Mouse (Mus musculus) forebrain, embryonic 12.5 days (tissue): ENCODE results near the gene Caprin2. TPM values are rescaled to one million over a fixed set of nuclear protein-coding genes. Genes with fewer than 3 reads are reported as not detected.
A peak's percentile ranks its signal among the peaks of the same experiment; 100 is the strongest.
"Not testable (repeated sequence)": the region's sequence is repeated elsewhere in the genome, so short reads cannot be mapped to it uniquely, and the experiment has no call there.

Source experiments
- ATAC-seq: fragments of 200-750 bp; cut with Nextera tagmentation; 2 replicates; pipeline ENCODE4 v1.8.0; 2017; ENCODE audit warnings: moderate TSS enrichment; ENCODE audit not compliant: low FRiP score
- H3K27ac ChIP-seq: fragments of 300-500 bp; sonication (generic); 2 replicates; pipeline ENCODE4 v1.5.1; 2016; ENCODE audit warnings: mild to moderate bottlenecking
- H3K27me3 ChIP-seq: fragments of 300-500 bp; sonication (generic); 2 replicates; pipeline ENCODE4 v1.6.1; 2016; ENCODE audit warnings: mild to moderate bottlenecking
- H3K36me3 ChIP-seq: fragments of 300-500 bp; sonication (generic); replicated peaks from 2 replicates; pipeline ENCODE4 v1.6.1; 2016; ENCODE audit warnings: mild to moderate bottlenecking
- H3K4me1 ChIP-seq: fragments of 300-500 bp; sonication (generic); 2 replicates; pipeline ENCODE4 v1.6.1; 2016
- H3K4me2 ChIP-seq: fragments of 300-500 bp; sonication (generic); 2 replicates; pipeline ENCODE4 v1.6.1; 2016; ENCODE audit warnings: mild to moderate bottlenecking, moderate library complexity
- H3K4me3 ChIP-seq: fragments of 300-500 bp; sonication (generic); replicated peaks from 2 replicates; pipeline ENCODE4 v1.5.1; 2016; ENCODE audit warnings: mild to moderate bottlenecking
- H3K9ac ChIP-seq: fragments of 300-500 bp; sonication (generic); 2 replicates; pipeline ENCODE4 v1.6.1; 2016; ENCODE audit warnings: mild to moderate bottlenecking
- H3K9me3 ChIP-seq: fragments of 300-500 bp; sonication (generic); 2 replicates; pipeline ENCODE4 v1.6.1; 2016
- WGBS: fragments of 180-500 bp; shearing (Covaris S2); methylation state at CpG from one replicate; pipeline ENCODE4 v1.1.7; 2016; 5-methylcytosine and 5-hydroxymethylcytosine counted together
- polyA plus RNA-seq: library from polyadenylated mRNA; unstranded; fragments of >200 nt; fragmentation: Nextera tagmentation; extraction: Ambion mirVana; gene quantifications from 2 replicates; pipeline ENCODE4 v1.2.1, GENCODE M21; 2016

Caprin2 gene
- polyA plus RNA-seq, result 20.7 and 22.4 TPM in 2 replicates

GRCm38 (mm10) chr6:148895773-148896506 lies at the start of gene Caprin2:
TSS of gene Caprin2 (minus strand) at chr6:148896237.
- ATAC-seq, result peak; percentile 99
- H3K4me3 ChIP-seq, result peak within 1 kb of the TSS; percentile 74
- H3K36me3 ChIP-seq, result no peaks in the 10 kb centered on the region
- under 1% methylated on average over 64 of the region's 65 CpGs for WGBS
- no peaks in the 10 kb centered on the region for H3K27me3 ChIP-seq
- no peaks in the 10 kb centered on the region for H3K9me3 ChIP-seq
- H3K4me2 ChIP-seq, result peak within 1 kb of the TSS; percentile 88
- peak within 1 kb of the TSS; percentile 82 for H3K9ac ChIP-seq
- peaks cover 8% of the 10 kb centered on the region for H3K4me1 ChIP-seq
- H3K27ac ChIP-seq, result peak within 1 kb of the TSS; percentile 87

- Histone ChIP-seq H3K9ac (peak overlapping the region; percentile 98), H3K9me3 (no peaks in the 10 kb centered on the region), H3K4me1 (peaks cover 31% of the 10 kb centered on the region), H3K4me2 (peak overlapping the region; percentile 65), H3K4me3 (peak overlapping the region; percentile 96), H3K36me3 (no peaks in the 10 kb centered on the region; the same call in 1 of the 2 replicates), H3K27me3 (no peaks in the 10 kb centered on the region), H3K27ac (peak overlapping the region; percentile 93)
- WGBS, result under 1% methylated on average over 91 of the region's 92 CpGs
- ATAC-seq, result peak; percentile 68
These were observed 48.9 kb upstream of the Caprin2 start for GRCm38 (mm10) chr6:148944767-148945508.

- Histone ChIP-seq H3K4me3 (peak overlapping the region; percentile 96), H3K4me1 (peaks cover 34% of the 10 kb centered on the region), H3K27me3 (no peaks in the 10 kb centered on the region), H3K27ac (peak overlapping the region; percentile 93), H3K9ac (peak overlapping the region; percentile 98), H3K4me2 (peak overlapping the region; percentile 65), H3K9me3 (no peaks in the 10 kb centered on the region), H3K36me3 (no peaks in the 10 kb centered on the region; the same call in 1 of the 2 replicates)
- no peak for ATAC-seq
- WGBS, result under 1% methylated on average over 29 of the region's 30 CpGs
These were observed 48.3 kb upstream of the Caprin2 start for GRCm38 (mm10) chr6:148944344-148944766.

GRCm38 (mm10) chr6:148943695-148944094 lies 47.7 kb upstream of the Caprin2 start:
- peak overlapping the region; percentile 98 for H3K9ac ChIP-seq
- no peak overlapping the region for H3K27ac ChIP-seq
- peak overlapping the region; percentile 96 for H3K4me3 ChIP-seq
- H3K9me3 ChIP-seq, result no peaks in the 10 kb centered on the region
- no peak for ATAC-seq
- peaks cover 34% of the 10 kb centered on the region for H3K4me1 ChIP-seq
- H3K27me3 ChIP-seq, result no peaks in the 10 kb centered on the region
- H3K36me3 ChIP-seq, result no peaks in the 10 kb centered on the region; the same call in 1 of the 2 replicates
- H3K4me2 ChIP-seq, result peak overlapping the region; percentile 65
- 7% methylated on average over 3 of the region's 3 CpGs for WGBS

- Histone ChIP-seq H3K36me3 (no peaks in the 10 kb centered on the region; the same call in 1 of the 2 replicates), H3K27ac (no peak overlapping the region), H3K9me3 (no peaks in the 10 kb centered on the region), H3K4me2 (peak overlapping the region; percentile 65; the same call in 1 of the 2 replicates), H3K4me3 (no peak overlapping the region), H3K9ac (no peak overlapping the region), H3K27me3 (no peaks in the 10 kb centered on the region), H3K4me1 (peaks cover 39% of the 10 kb centered on the region)
- ATAC-seq, result no peak
- 68% methylated on average over 4 of the region's 4 CpGs for WGBS
These were observed 46.4 kb upstream of the Caprin2 start for GRCm38 (mm10) chr6:148942406-148942805.

- Histone ChIP-seq H3K4me3 (no peak overlapping the region), H3K27me3 (no peaks in the 10 kb centered on the region), H3K9ac (no peak overlapping the region), H3K4me2 (0 out of 2 replicates have a peak overlapping the region, but pooled peaks have one; percentile 11), H3K4me1 (peaks cover 35% of the 10 kb centered on the region), H3K36me3 (no peaks in the 10 kb centered on the region; the same call in 1 of the 2 replicates), H3K9me3 (no peaks in the 10 kb centered on the region), H3K27ac (no peak overlapping the region)
- ATAC-seq, result no peak
- 46% methylated on average over 5 of the region's 5 CpGs for WGBS
These were observed 45.8 kb upstream of the Caprin2 start for GRCm38 (mm10) chr6:148941880-148942279.

- H3K4me2 ChIP-seq, H3K9ac ChIP-seq, H3K9me3 ChIP-seq, H3K27me3 ChIP-seq, H3K36me3 ChIP-seq, ATAC-seq, H3K27ac ChIP-seq, H3K4me3 ChIP-seq: not testable (repeated sequence)
- 90% methylated on average over 2 of the region's 3 CpGs for WGBS
- peaks cover 34% of the 10 kb centered on the region for H3K4me1 ChIP-seq
These were observed 44.3 kb upstream of the Caprin2 start for GRCm38 (mm10) chr6:148940383-148940782.

- peaks cover 7% of the 10 kb centered on the region for H3K36me3 ChIP-seq
- peaks cover 28% of the 10 kb centered on the region for H3K4me1 ChIP-seq
- no peak overlapping the region for H3K4me3 ChIP-seq
- WGBS, result 79% methylated on average over 1 of the region's 1 CpGs
- no peak overlapping the region for H3K4me2 ChIP-seq
- no peak overlapping the region for H3K27ac ChIP-seq
- H3K27me3 ChIP-seq, result no peaks in the 10 kb centered on the region
- no peak overlapping the region for H3K9ac ChIP-seq
- ATAC-seq, result no peak
- H3K9me3 ChIP-seq, result no peaks in the 10 kb centered on the region
These were observed 41.7 kb upstream of the Caprin2 start for GRCm38 (mm10) chr6:148937693-148938092.

- WGBS, result 80% methylated on average over 3 of the region's 3 CpGs
- H3K27me3 ChIP-seq, result no peaks in the 10 kb centered on the region
These were observed 39.0 kb upstream of the Caprin2 start for GRCm38 (mm10) chr6:148934961-148935590.

GRCm38 (mm10) chr6:148931281-148931680 lies 35.2 kb upstream of the Caprin2 start:
- no peaks in the 10 kb centered on the region for H3K27me3 ChIP-seq
- H3K4me3 ChIP-seq, result no peak overlapping the region
- 84% methylated on average over 6 of the region's 6 CpGs for WGBS
- no peaks in the 10 kb centered on the region for H3K9me3 ChIP-seq
- H3K4me2 ChIP-seq, result no peak overlapping the region
- peaks cover 67% of the 10 kb centered on the region for H3K36me3 ChIP-seq
- 0 out of 2 replicates have a peak, but pooled peaks have one; percentile 46 for ATAC-seq
- no peak overlapping the region for H3K27ac ChIP-seq
- peaks cover 9% of the 10 kb centered on the region; the same call in 1 of the 2 replicates for H3K4me1 ChIP-seq
- H3K9ac ChIP-seq, result no peak overlapping the region

More at GRCm38 (mm10) chr6:148934961-148935590, 39.0 kb upstream of the Caprin2 start:
- Histone ChIP-seq H3K9ac (no peak overlapping the region), H3K36me3 (peaks cover 32% of the 10 kb centered on the region), H3K27ac (no peak overlapping the region), H3K9me3 (no peaks in the 10 kb centered on the region), H3K4me2 (no peak overlapping the region), H3K4me3 (no peak overlapping the region), H3K4me1 (peaks cover 18% of the 10 kb centered on the region)
- ATAC-seq, result no peak

- H3K27ac ChIP-seq, result no peak overlapping the region
- H3K27me3 ChIP-seq, result no peaks in the 10 kb centered on the region
- H3K4me3 ChIP-seq, result no peak overlapping the region
- peak; percentile 54; the same call in 1 of the 2 replicates for ATAC-seq
- H3K4me1 ChIP-seq, result no peaks in the 10 kb centered on the region
- H3K4me2 ChIP-seq, result no peak overlapping the region
- no peak overlapping the region for H3K9ac ChIP-seq
- peaks cover 27% of the 10 kb centered on the region for H3K36me3 ChIP-seq
- no peaks in the 10 kb centered on the region for H3K9me3 ChIP-seq
These were observed 22.9 kb upstream of the Caprin2 start for GRCm38 (mm10) chr6:148918841-148919398.

GRCm38 (mm10) chr6:148917672-148918071 lies 21.6 kb upstream of the Caprin2 start:
- Histone ChIP-seq H3K9me3 (no peaks in the 10 kb centered on the region), H3K27me3 (no peaks in the 10 kb centered on the region), H3K4me3 (no peak overlapping the region), H3K4me2 (no peak overlapping the region), H3K27ac (no peak overlapping the region), H3K4me1 (no peaks in the 10 kb centered on the region), H3K9ac (no peak overlapping the region), H3K36me3 (peaks cover 16% of the 10 kb centered on the region)
- 81% methylated on average over 1 of the region's 1 CpGs for WGBS
- no peak for ATAC-seq
